Mouse (Mus musculus) myocyte (in vitro differentiated cells): ENCODE results near the gene Zfp513. TPM values are rescaled to one million over a fixed set of nuclear protein-coding genes. Genes with fewer than 3 reads are reported as not detected.

Source experiments
- H3K27me3 ChIP-seq: one replicate; pipeline ENCODE4 v1.6.1; 2011; ENCODE audit not compliant: control insufficient read depth, insufficient read depth, insufficient read length
- H3K36me3 ChIP-seq: one replicate; pipeline ENCODE4 v1.6.1; 2011; ENCODE audit not compliant: control insufficient read depth, insufficient read depth
- H3K4me2 ChIP-seq: one replicate; pipeline ENCODE4 v1.6.1; 2011; ENCODE audit warnings: low read depth, control low read depth
- H3K4me3 ChIP-seq: one replicate; pipeline ENCODE4 v1.5.1; 2011; ENCODE audit warnings: mild to moderate bottlenecking, control low read depth, moderate library complexity
- H3K79me2 ChIP-seq: one replicate; pipeline ENCODE4 v1.6.1; 2011; ENCODE audit not compliant: control insufficient read depth, insufficient read depth
- H3ac ChIP-seq: one replicate; pipeline ENCODE4 v1.6.1; 2011; ENCODE audit not compliant: control insufficient read depth, insufficient read length
- CEBPB ChIP-seq: IDR thresholded peaks from 2 replicates; pipeline ENCODE4 v1.6.1; 2011; ENCODE audit warnings: mild to moderate bottlenecking, moderate library complexity; ENCODE audit not compliant: poor library complexity, insufficient read depth, severe bottlenecking
- E2F4 ChIP-seq: IDR thresholded peaks from one replicate; pipeline ENCODE4 v1.6.1; 2011; ENCODE audit warnings: mild to moderate bottlenecking, control low read depth, moderate library complexity; ENCODE audit not compliant: insufficient read depth
- MAX ChIP-seq: IDR thresholded peaks from one replicate; pipeline ENCODE4 v1.6.1; 2011; ENCODE audit warnings: low read depth, mild to moderate bottlenecking, control low read depth
- MYOD1 ChIP-seq, 3 experiments: IDR thresholded peaks; one replicate each; pipeline ENCODE4 v1.6.1; 2011; ENCODE audit warnings: control low read depth in 2 of 3, low read depth in 2 of 3, mild to moderate bottlenecking in 2 of 3, moderate library complexity in 1 of 3; ENCODE audit not compliant: insufficient read length in 2 of 3, control insufficient read depth in 1 of 3
- MYOG ChIP-seq, 3 experiments: IDR thresholded peaks; one replicate each; pipeline ENCODE4 v1.6.1; 2011; ENCODE audit warnings: control low read depth in 2 of 3, low read depth in 2 of 3, mild to moderate bottlenecking in 2 of 3; ENCODE audit not compliant: insufficient read length in 2 of 3, control insufficient read depth in 1 of 3, insufficient read depth in 1 of 3
- POLR2A ChIP-seq: IDR thresholded peaks from one replicate; pipeline ENCODE4 v1.6.1; 2011; ENCODE audit warnings: low read depth, mild to moderate bottlenecking, control low read depth, moderate library complexity; ENCODE audit not compliant: insufficient read length
- POLR2AphosphoS2 ChIP-seq: IDR thresholded peaks from one replicate; pipeline ENCODE4 v1.6.1; 2011; ENCODE audit warnings: low read depth, control low read depth; ENCODE audit not compliant: insufficient read length
- REST ChIP-seq: IDR thresholded peaks from one replicate; pipeline ENCODE4 v1.6.1; 2011; ENCODE audit warnings: mild to moderate bottlenecking, control low read depth, moderate library complexity; ENCODE audit not compliant: insufficient read depth, insufficient read length
- SRF ChIP-seq: IDR thresholded peaks from one replicate; pipeline ENCODE4 v1.6.1; 2011; ENCODE audit warnings: low read depth; ENCODE audit not compliant: control insufficient read depth, insufficient read length
- TCF12 ChIP-seq: IDR thresholded peaks from one replicate; pipeline ENCODE4 v1.6.1; 2011; ENCODE audit warnings: mild to moderate bottlenecking, control low read depth; ENCODE audit not compliant: poor library complexity, insufficient read depth, severe bottlenecking
- TCF3 ChIP-seq: IDR thresholded peaks from one replicate; pipeline ENCODE4 v1.6.1; 2011; ENCODE audit warnings: low read depth, control low read depth; ENCODE audit not compliant: insufficient read length
- USF1 ChIP-seq: IDR thresholded peaks from one replicate; pipeline ENCODE4 v1.6.1; 2011; ENCODE audit warnings: low read depth, mild to moderate bottlenecking, control low read depth, moderate library complexity
- polyA plus RNA-seq: library from polyadenylated mRNA; unstranded; fragments of >200 nt; fragmentation: generic; extraction: Trizol; gene quantifications from one replicate; pipeline ENCODE4 v1.2.1, GENCODE M21; 2012; ENCODE audit warnings: missing spikeins

Zfp513 gene
- 25.6 TPM for polyA plus RNA-seq

DNA sequence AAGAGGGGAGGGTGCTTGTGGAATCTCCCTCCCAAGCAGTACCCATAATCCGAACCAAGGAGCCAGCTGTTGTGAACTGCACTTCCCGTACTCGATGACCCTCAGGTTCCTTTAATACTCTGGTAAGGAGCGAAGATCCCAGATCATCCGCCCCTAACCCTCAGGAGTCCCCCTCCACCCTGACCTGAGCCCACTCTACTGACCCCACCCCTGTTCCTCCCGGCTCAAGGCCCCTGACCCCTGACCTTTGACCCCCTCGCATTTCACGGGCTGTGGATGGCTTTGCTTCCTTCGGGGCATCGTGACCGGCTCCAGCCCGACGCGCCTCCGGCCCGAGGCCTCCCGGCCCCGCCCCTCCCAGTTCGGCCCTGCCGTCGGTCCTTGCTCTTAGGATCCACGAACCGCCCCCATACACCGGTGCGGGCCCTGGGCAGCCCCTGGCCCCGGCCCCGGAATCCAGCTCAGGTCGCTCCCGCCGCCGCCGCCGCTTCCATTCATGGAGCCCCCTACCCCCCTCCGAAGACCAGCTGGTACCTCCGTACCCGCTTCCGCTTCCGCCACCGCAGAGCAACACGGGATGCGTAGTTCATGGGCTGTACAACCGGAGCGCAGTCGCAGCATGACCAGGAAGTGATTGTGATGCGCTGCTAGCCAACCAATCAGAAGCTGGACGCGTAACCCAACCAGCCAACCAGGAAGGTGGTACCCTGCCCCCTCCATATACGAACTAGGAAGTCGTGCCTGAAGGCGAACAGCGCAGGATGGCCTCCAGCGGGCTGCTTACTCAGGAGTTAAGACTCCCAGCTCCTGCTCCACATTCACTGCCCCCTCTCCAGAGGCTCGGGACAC, at the start of gene Zfp513:
Gene Zfp513, minus strand, starts transcription at position 562 of the 849 bp plus-strand sequence.
- TF ChIP-seq POLR2AphosphoS2 (peak; percentile 99), MYOG (IDR thresholded peaks at IDR 0.05; ENCODE audit: control insufficient read depth in 1 of 3, insufficient read depth in 1 of 3, insufficient read length in 2 of 3, low read depth in 2 of 3) (peak in 2 of 3 experiments; percentile 46 to 69), REST (no peak), POLR2A (peak; percentile 75), MAX (no peak), E2F4 (no peak), SRF (no peak), CEBPB (no peak), MYOD1 (IDR thresholded peaks at IDR 0.05; ENCODE audit: control insufficient read depth in 1 of 3, insufficient read length in 2 of 3, low read depth in 2 of 3) (peak in 2 of 3 experiments; percentile 22 to 52), USF1 (peak; percentile 57), TCF12 (no peak), TCF3 (no peak)

GRCm38 (mm10) chr5:31251541-31252101, 49.5 kb upstream of the Zfp513 start, which contains the start of gene Krtcap3:
TSS of gene Krtcap3 (plus strand) at chr5:31251691.
- Histone ChIP-seq H3K79me2 (no peaks in the 10 kb centered on the region), H3K36me3 (peaks cover 37% of the 10 kb centered on the region), H3K4me2 (no peak within 1 kb of the TSS), H3K27me3 (no peaks in the 10 kb centered on the region), H3ac (no peak within 1 kb of the TSS), H3K4me3 (no peak within 1 kb of the TSS)
- TF ChIP-seq POLR2AphosphoS2 (peak; percentile 73), TCF12 (no peak), MYOD1 (IDR thresholded peaks at IDR 0.05; ENCODE audit: control insufficient read depth in 1 of 3, insufficient read length in 2 of 3, low read depth in 2 of 3) (no peak), MAX (no peak), MYOG (IDR thresholded peaks at IDR 0.05; ENCODE audit: control insufficient read depth in 1 of 3, insufficient read depth in 1 of 3, insufficient read length in 2 of 3, low read depth in 2 of 3) (no peak), SRF (no peak), TCF3 (no peak)

More for the DNA sequence above, at the start of gene Zfp513:
- peak within 1 kb of the TSS; percentile 90 for H3K4me3 ChIP-seq
- peaks cover 44% of the 10 kb centered on the region for H3K36me3 ChIP-seq
- H3ac ChIP-seq: peak within 1 kb of the TSS; percentile 34
- peak within 1 kb of the TSS; percentile 90 for H3K4me2 ChIP-seq
- H3K79me2 ChIP-seq: peaks cover 12% of the 10 kb centered on the region
- H3K27me3 ChIP-seq: no peaks in the 10 kb centered on the region

- H3K36me3 ChIP-seq: peaks cover 45% of the 10 kb centered on the region
- H3K27me3 ChIP-seq: no peaks in the 10 kb centered on the region
- no peak overlapping the region for H3K4me3 ChIP-seq
- no peak for TF ChIP-seq POLR2AphosphoS2
- H3K79me2 ChIP-seq: no peaks in the 10 kb centered on the region
- no peak overlapping the region for H3K4me2 ChIP-seq
- H3ac ChIP-seq: no peak overlapping the region
Observed at GRCm38 (mm10) chr5:31250716-31251115, 48.6 kb upstream of the Zfp513 start.

DNA sequence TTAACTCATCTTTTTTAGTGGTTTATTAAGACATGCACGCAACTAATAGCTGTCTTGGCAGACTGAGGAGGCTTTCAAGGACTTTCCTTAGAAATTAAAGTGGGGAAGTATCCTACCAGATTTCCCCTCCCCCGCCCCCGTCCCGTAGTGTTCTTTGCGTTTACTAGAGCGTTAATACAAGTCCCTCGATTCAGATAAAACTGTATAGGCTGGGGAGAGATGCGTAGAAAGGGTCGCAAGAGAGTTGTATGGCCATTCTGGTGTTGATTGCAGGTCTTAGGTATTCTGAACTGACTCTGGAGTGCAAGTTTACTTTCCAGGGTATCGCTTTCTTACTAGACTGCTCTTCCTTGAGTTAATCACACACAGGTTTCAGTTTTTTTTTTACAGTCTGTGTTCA, 40.1 kb upstream of the Zfp513 start:
- Histone ChIP-seq H3K36me3 (peaks cover 30% of the 10 kb centered on the region), H3K27me3 (no peaks in the 10 kb centered on the region), H3K4me3 (peak overlapping the region; percentile 49), H3K79me2 (peaks cover 26% of the 10 kb centered on the region), H3ac (no peak overlapping the region), H3K4me2 (peak overlapping the region; percentile 88)
- TF ChIP-seq POLR2AphosphoS2: no peak
- TF ChIP-seq CEBPB: no peak
- no peak for TF ChIP-seq MAX
- TF ChIP-seq E2F4: no peak
- TF ChIP-seq MYOG (IDR thresholded peaks at IDR 0.05; ENCODE audit: control insufficient read depth in 1 of 3, insufficient read depth in 1 of 3, insufficient read length in 2 of 3, low read depth in 2 of 3): no peak
- TF ChIP-seq POLR2A: no peak

DNA sequence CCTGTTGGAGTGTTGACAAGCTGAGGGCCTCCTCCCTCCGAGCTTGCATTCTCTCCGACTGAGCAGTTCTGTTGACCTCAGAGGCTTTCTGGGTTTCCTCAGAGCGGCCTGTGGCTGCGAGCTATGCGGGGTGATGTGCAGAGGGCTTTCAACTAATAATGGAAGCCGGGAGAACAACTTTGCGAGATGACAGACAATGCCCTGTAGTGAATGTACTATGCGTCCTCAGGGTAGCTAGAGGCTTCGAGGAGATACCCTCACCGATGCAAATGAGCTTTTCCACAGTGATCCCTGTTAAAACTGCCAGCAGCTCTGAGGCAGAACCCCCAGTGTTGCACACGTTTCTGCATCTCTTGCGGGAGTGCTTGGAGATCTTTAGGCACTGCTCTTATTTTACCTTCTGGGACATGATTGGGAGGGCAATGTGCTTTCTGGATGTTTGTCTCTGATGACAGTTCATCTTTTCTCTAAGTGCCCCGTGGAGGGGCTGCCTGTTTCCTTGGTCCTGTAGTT, 39.5 kb upstream of the Zfp513 start:
- Histone ChIP-seq H3K4me2 (peak overlapping the region; percentile 88), H3ac (peak overlapping the region; percentile 21), H3K79me2 (peaks cover 26% of the 10 kb centered on the region), H3K36me3 (peaks cover 30% of the 10 kb centered on the region), H3K4me3 (peak overlapping the region; percentile 49), H3K27me3 (no peaks in the 10 kb centered on the region)
- TF ChIP-seq MYOD1 (IDR thresholded peaks at IDR 0.05; ENCODE audit: control insufficient read depth in 1 of 3, insufficient read length in 2 of 3, low read depth in 2 of 3) (no peak), SRF (no peak), MAX (no peak), REST (no peak), POLR2A (no peak)
